Mouse (Mus musculus): ENCODE results near the gene Lpgat1. TPM values are rescaled to one million over a fixed set of nuclear protein-coding genes. Genes with fewer than 3 reads are reported as not detected.

The Lpgat1 gene
- polyA plus RNA-seq, 1 experiment: 10.3 TPM

- 78% methylated on average over 12 of the region's 12 CpGs for WGBS
- DNase-seq (ENCODE audit: low read depth, low spot score): no peak
Measured at GRCm38 (mm10) chr1:191724385-191725061, 6.9 kb downstream of the Lpgat1 start.

- DNase-seq (ENCODE audit: low read depth, low spot score): no peak
- 64% methylated on average over 4 of the region's 4 CpGs for WGBS
Measured at GRCm38 (mm10) chr1:191732623-191733022, 15.0 kb downstream of the Lpgat1 start.

DNA sequence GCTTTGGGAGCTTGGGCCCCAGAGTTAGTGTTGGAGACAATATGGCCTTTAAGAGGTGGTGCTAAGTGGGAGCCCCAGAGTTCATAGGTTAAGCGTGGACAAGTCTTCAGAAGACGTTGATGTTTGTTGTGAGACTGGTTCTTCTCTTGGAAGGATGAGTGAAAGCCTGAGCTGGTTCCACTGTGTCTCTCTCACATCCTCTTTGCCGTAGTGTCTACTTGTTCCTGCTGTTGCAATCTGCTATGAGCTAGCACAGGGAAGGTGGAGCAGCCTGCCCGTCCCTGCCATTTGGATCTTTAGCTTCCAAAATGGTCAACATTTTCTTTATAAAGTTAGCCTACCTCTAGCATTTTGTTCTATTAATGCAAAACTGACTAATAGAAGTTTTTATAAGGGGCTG lies 16.2 kb downstream of the Lpgat1 start:
- 95% methylated on average over 4 of the region's 4 CpGs for WGBS
- no peak for DNase-seq (ENCODE audit: low read depth, low spot score)

- DNase-seq (ENCODE audit: low read depth, low spot score): no peak
Measured at GRCm38 (mm10) chr1:191736425-191736824, 18.8 kb downstream of the Lpgat1 start.

DNA sequence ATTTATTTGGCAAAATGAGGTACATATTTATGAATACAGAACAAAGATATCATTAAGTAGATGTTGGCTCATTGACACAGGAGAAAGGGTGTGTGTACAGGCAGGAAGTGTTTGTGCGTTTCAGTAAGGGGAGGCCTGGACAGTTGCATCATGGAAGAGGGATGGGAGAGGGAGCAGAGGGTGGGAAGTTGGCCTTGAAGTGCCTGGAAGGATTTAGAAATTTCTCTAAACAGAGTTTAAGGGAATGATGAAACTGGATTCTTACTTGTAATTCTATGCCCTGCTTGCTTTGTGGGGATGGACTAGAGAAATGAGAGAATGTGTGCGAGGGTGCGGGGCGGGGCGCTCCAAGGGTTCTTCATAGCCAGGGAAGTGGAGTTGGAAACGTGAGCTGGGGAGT lies 20.2 kb downstream of the Lpgat1 start:
- DNase-seq (ENCODE audit: low read depth, low spot score): no peak
- 53% methylated on average over 6 of the region's 6 CpGs for WGBS

DNA sequence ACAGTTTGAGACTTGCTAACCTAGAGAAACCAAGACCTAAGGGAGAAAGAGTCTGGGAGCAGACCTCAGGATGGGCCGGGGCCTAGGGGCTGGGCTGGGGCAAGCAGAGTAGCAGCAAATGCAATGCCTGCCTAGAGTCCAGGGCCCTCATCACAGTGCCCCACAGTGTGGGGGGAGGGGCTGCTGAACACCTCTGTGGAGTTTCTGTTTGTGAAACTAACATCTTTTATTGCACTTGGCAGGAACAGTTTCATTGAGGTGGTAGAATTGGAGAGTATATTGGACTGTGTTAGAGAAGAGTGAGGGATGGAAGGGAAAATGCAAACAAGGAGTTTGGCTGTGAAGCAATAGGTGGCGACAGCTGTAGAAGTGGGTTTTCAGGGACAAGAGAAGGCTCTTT lies 21.1 kb downstream of the Lpgat1 start:
- peak; percentile 62 for DNase-seq (ENCODE audit: low read depth, low spot score)
- 37% methylated on average over 2 of the region's 2 CpGs for WGBS

DNA sequence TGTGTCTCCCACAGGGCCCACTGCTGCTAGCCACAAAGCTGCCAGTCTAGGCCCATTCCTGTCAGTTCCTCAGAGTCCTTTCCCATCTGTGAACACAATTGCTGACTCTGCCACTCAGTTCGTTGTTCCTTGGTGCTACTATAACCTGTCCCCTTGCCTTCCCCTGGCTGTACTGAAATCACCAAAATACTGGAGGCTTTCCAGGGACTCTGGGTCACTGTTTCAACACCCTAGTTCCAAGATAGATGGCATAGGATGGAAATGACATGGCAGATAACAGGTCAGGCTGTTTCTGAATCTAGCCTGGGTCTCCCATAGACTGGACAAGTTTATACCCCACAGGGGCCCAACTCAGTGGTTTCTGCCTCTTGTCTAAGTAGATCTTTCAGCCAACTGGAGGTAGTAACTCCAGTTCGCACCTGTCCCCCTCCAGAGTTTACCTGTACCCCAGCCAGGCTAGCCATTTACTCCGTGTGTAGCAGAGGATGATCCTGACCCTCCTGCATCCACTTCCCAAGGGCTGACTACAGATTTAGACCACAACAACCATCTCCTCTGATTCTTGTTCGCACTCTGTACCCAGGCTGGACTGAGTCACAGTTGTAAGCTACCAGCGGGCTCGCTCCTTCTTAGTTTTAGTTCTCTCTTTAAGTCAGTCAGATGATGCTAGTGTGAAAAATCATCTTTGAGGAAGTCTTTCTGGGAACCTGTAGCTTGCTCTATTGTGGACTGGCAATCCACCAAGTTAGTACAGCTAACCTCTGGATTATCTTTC lies 23.1 kb downstream of the Lpgat1 start:
- WGBS: 77% methylated on average over 6 of the region's 6 CpGs

DNA sequence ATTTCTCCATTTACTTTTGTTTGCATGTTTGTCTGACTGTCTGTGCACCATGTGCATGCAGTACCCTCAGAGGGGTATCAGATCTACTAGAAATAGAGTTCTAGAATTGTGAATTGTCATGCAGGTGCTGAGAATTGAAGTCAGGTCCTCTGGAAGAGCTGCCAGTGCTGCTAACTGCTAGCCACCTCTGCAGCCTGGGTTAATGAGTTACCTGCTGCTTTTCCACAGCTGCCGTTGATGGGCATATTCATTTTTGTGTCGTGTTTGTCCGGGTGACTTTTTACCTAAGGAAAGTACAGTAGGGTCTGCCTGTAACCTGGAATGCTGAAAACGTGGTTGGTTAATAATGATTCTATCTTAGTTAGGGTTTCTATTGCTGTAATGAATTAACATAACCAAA lies 24.0 kb downstream of the Lpgat1 start:
- WGBS: 38% methylated on average over 4 of the region's 4 CpGs
- DNase-seq (ENCODE audit: low read depth, low spot score): no peak

More for the DNA sequence above, 23.1 kb downstream of the Lpgat1 start:
- DNase-seq (ENCODE audit: low read depth, low spot score): no peak

GRCm38 (mm10) chr1:191748431-191748830 lies 30.8 kb downstream of the Lpgat1 start:
- WGBS: 80% methylated on average over 1 of the region's 1 CpGs
- DNase-seq (ENCODE audit: low read depth, low spot score): no peak

GRCm38 (mm10) chr1:191756520-191757199 lies 39.0 kb downstream of the Lpgat1 start:
- no peak for DNase-seq (ENCODE audit: low read depth, low spot score)
- 91% methylated on average over 3 of the region's 3 CpGs for WGBS

DNA sequence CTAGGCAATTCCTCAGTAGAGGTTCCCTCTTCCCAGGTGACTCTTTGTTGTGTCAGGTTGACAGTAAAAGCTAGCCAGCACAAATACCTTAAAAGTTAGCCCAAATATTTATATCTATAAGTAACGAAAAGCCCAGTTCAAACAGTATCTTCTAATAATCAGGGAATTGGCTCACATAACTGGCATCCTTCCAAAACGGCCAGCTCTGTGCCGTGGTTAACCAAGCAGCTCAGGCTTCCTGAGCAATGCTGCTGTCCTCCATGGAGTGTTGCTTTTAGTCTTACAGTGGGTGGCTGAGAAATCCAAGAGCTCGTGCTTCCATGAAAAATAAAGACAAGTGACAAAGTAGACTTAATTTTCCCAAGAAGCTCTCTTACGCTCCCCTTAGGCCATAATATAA lies 56.5 kb downstream of the Lpgat1 start:
- DNase-seq (ENCODE audit: low read depth, low spot score): no peak
- WGBS: 69% methylated on average over 5 of the region's 5 CpGs

DNA sequence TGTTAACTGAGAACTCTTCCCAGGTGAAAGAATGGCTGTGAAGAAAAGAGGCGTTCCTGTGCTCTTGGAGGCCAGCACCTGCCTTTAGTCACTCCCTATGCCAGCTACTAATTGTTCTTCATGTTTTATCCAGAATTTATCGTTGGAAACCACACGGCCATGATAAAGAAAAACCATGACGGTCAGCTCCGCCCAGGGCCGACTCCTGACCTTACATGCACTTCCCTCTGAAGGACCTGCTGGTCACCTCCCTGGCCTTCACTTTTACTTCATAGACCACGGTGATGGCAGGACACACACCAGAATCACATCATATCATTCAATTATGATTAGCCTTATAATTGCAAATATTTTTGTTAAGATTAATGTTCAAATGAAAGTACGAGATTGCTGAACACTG lies 57.5 kb downstream of the Lpgat1 start:
- 88% methylated on average over 8 of the region's 8 CpGs for WGBS

GRCm38 (mm10) chr1:191777521-191777920 lies 59.9 kb downstream of the Lpgat1 start:
- no peak for DNase-seq (ENCODE audit: low read depth, low spot score)
- 82% methylated on average over 8 of the region's 8 CpGs for WGBS

More for the DNA sequence above, 57.5 kb downstream of the Lpgat1 start:
- no peak for DNase-seq (ENCODE audit: low read depth, low spot score)

- WGBS: 94% methylated on average over 1 of the region's 1 CpGs
- DNase-seq (ENCODE audit: low read depth, low spot score): no peak
Measured at GRCm38 (mm10) chr1:191780470-191780869, 62.8 kb downstream of the Lpgat1 start.

GRCm38 (mm10) chr1:191785108-191785507 lies 67.5 kb downstream of the Lpgat1 start:
- no peak for DNase-seq (ENCODE audit: low read depth, low spot score)
- WGBS: 37% methylated on average over 11 of the region's 11 CpGs

- no peak for DNase-seq (ENCODE audit: low read depth, low spot score)
- WGBS: 72% methylated on average over 6 of the region's 6 CpGs
Measured at GRCm38 (mm10) chr1:191786255-191786654, 68.6 kb downstream of the Lpgat1 start.

DNA sequence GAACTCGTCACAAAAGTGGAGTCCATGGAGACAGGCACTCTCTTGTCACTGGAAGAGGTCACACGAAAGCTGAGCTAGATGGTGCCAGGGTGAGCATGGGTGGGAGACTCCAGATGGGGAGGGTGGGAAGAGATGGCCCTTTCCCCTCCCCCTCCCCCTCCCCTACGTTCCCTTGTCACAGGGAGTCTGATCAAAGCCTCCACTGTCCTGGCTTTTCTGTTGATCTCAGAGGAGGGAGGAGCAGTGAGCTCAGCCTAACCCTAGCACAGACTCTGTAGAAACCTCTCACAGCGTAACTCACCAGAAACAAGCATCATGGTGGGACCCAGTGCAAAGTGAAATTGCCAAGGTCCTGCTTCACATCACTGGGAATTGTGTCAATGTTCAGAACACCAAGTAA lies 69.7 kb downstream of the Lpgat1 start:
- 66% methylated on average over 4 of the region's 4 CpGs for WGBS
- no peak for DNase-seq (ENCODE audit: low read depth, low spot score)

DNA sequence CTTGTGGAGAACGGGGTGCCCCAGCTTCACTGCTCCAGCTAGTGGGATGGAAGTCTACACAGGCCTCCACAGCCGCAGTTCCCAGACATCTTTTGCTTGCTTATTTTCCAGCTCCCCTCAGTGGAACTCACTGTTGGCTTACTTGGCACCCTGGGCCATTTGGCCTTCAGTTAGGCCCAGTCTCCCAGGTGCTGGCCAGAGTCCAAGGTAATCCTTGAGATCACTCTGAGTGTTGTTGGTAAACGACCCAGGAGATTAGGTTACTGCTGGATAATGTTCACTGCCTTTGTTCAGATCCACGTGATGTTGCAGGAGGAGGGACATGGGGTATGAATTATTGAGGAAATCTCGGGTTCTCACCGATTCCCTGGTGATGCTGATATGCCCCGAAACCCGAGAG lies 75.4 kb downstream of the Lpgat1 start:
- WGBS: 42% methylated on average over 8 of the region's 8 CpGs
- no peak for DNase-seq (ENCODE audit: low read depth, low spot score)

GRCm38 (mm10) chr1:191793888-191794532 lies 76.4 kb downstream of the Lpgat1 start:
- WGBS: 33% methylated on average over 7 of the region's 7 CpGs
- DNase-seq (ENCODE audit: low read depth, low spot score): no peak

DNA sequence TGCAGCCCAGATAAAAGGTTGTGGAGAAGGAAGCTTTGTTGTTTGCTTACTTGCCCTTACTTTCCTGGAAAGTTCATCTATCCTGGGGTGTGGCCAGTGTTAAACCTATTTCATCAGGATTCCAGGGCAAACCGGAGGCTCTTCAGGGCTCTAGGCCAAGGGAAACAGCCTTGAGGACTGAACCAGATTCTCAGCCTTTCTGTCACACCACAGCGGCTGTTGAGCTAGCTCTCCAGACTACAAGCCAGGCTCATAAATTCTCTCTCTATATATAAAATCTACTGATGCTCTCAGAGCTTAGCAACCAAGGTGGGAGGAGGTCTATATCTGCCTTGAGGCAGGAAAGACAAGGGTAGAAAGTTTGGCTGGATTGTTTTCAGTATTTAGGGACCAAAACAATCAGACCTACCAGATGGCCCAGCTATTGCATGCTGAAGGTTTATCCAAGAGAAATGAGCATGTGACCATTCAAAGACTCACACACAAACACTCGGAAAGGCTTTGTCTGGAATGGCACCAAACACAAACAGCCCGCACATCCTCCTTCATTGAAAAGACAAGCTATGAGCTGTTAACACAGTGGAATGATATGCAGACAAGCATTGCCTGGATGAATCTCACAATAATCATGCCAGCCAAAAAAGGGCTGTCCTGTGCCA lies 78.7 kb downstream of the Lpgat1 start:
- 37% methylated on average over 4 of the region's 4 CpGs for WGBS
- no peak for DNase-seq (ENCODE audit: low read depth, low spot score)
